Mouse (Mus musculus): ENCODE data around the gene Soga1. TPM values are rescaled to one million over a fixed set of nuclear protein-coding genes. Genes with fewer than 3 reads are reported as not detected.

Gene Soga1
- 0.05 TPM for polyA plus RNA-seq (2014; fragmentation: Illumina TruSeq; extraction: RNeasy Lipid Tissue Mini Kit (QIAGEN cat#74804); ENCODE audit: low read depth, low replicate concordance)

GRCm38 (mm10) chr2:157078793-157079700, at the start of gene Soga1:
Soga1 (minus strand) TSS chr2:157079254.

GRCm38 (mm10) chr2:157086796-157087195, 7.7 kb upstream of the Soga1 start, which contains the start of gene Tldc2:
Tldc2 (plus strand) TSS chr2:157087055.

DNA sequence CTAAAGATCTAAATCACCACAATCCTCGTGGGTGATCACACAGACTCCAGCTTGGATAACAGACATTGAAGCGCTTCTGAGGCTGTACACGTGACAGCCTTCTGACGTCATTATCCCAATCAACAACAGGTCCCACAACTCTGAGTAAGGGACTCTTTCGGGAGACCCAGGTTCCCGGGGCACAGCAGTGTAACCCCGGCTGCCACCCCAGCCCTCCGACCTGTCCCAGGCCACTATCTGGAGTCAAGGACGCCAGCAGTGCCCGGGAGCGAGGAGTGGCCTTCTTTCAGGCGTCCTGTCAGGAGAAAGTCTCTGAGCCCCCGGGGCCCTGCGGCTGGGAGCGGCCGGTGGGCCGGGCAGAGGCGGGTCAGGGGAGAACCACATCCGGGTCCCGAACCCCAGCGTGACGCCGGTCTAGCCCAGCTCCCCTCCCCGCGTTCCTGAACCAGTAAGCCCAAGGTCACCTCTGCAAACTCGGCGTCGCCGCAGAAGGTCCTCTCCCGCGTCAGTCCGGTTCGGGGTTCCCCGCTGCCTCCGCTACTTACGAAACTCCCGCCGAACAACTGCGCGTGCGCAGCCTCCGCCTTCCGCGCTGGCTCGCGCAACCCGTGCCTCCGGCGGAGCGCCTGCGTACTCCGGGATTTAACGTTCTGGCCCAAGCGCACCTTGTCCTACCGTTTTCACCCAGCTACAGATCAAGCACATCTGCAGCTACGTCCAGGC, 72.4 kb downstream of the Soga1 start, which contains the start of gene Dsn1:
Gene Dsn1, minus strand, starts transcription at position 644 of the 723 bp plus-strand sequence.

GRCm38 (mm10) chr2:156991470-156992319, 87.4 kb downstream of the Soga1 start, which contains the start of gene Ndrg3:
Ndrg3 (minus strand) TSS chr2:156992056.

Other genes with a start within 250 kb of the Soga1 start
- 0.19 TPM for gene Tgif2, start 239.2 kb downstream of the Soga1 start, polyA plus RNA-seq (2014; fragmentation: Illumina TruSeq; extraction: RNeasy Lipid Tissue Mini Kit (QIAGEN cat#74804); ENCODE audit: low read depth, low replicate concordance)
- gene 4930518I15Rik, start 221.3 kb downstream of the Soga1 start, polyA plus RNA-seq (2014; fragmentation: Illumina TruSeq; extraction: RNeasy Lipid Tissue Mini Kit (QIAGEN cat#74804); ENCODE audit: low read depth, low replicate concordance): 0.79 TPM
- 151 TPM for gene Rab5if, start 216.1 kb downstream of the Soga1 start, polyA plus RNA-seq (2014; fragmentation: Illumina TruSeq; extraction: RNeasy Lipid Tissue Mini Kit (QIAGEN cat#74804); ENCODE audit: low read depth, low replicate concordance)
- gene Sla2, start 192.1 kb downstream of the Soga1 start, polyA plus RNA-seq (2014; fragmentation: Illumina TruSeq; extraction: RNeasy Lipid Tissue Mini Kit (QIAGEN cat#74804); ENCODE audit: low read depth, low replicate concordance): not detected
- 15.0 TPM for gene Ndrg3, start 87.2 kb downstream of the Soga1 start, polyA plus RNA-seq (2014; fragmentation: Illumina TruSeq; extraction: RNeasy Lipid Tissue Mini Kit (QIAGEN cat#74804); ENCODE audit: low read depth, low replicate concordance)
- 1.4 TPM for gene Dsn1, start 72.1 kb downstream of the Soga1 start, polyA plus RNA-seq (2014; fragmentation: Illumina TruSeq; extraction: RNeasy Lipid Tissue Mini Kit (QIAGEN cat#74804); ENCODE audit: low read depth, low replicate concordance)
- not detected for gene Tldc2, start 7.8 kb upstream of the Soga1 start, polyA plus RNA-seq (2014; fragmentation: Illumina TruSeq; extraction: RNeasy Lipid Tissue Mini Kit (QIAGEN cat#74804); ENCODE audit: low read depth, low replicate concordance)
- 43.8 TPM for gene Samhd1, start 56.0 kb upstream of the Soga1 start, polyA plus RNA-seq (2014; fragmentation: Illumina TruSeq; extraction: RNeasy Lipid Tissue Mini Kit (QIAGEN cat#74804); ENCODE audit: low read depth, low replicate concordance)
- 2.5 TPM for gene Rbl1, start 125.3 kb upstream of the Soga1 start, polyA plus RNA-seq (2014; fragmentation: Illumina TruSeq; extraction: RNeasy Lipid Tissue Mini Kit (QIAGEN cat#74804); ENCODE audit: low read depth, low replicate concordance)
- 123 TPM for gene Rpn2, start 199.8 kb upstream of the Soga1 start, polyA plus RNA-seq (2014; fragmentation: Illumina TruSeq; extraction: RNeasy Lipid Tissue Mini Kit (QIAGEN cat#74804); ENCODE audit: low read depth, low replicate concordance)
- not detected for gene Mroh8, start 200.3 kb upstream of the Soga1 start, polyA plus RNA-seq (2014; fragmentation: Illumina TruSeq; extraction: RNeasy Lipid Tissue Mini Kit (QIAGEN cat#74804); ENCODE audit: low read depth, low replicate concordance)

Measured in liver, adult 10 weeks (tissue).